ENCODE assay signal across 8 mouse cellular contexts in the genomic region with DNA sequence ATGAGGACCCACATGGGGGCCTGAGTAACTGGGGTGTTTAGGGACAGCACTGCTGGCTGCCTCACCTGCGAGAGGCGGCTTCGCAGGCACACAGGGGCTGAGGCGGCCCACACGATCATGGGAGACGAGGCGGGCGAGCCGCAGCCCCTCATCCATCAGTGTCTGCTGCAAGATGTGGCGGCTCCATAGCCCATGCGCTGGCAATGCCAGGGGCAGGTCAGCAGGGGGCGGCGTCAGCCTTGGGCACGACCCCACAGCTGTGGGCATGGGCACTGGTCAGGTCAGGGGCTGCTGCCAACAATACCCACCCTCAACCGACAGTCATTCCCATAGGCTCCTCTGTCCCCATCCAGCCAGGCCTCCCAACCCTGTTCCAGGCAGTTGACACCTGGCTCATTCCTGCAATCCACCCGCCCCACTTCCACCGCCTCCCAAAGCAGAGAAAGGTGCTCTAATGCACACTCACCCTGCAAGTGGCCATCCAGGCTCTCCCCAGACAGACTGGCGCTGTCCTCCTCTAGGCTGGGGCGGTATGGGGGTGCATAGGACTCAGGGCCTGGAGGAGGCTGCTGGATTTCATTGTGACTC. TPM values are rescaled to one million over a fixed set of nuclear protein-coding genes. Genes with fewer than 3 reads are reported as not detected.
DNase-seq lines count a peak whose midpoint lies in the region; ATAC-seq lines count a peak whose summit lies in the region.

No protein-coding gene starts in this region.

- peak; percentile 62 for DNase-seq in CD4-positive, CD25-positive, alpha-beta regulatory T cell, adult 2 months (ENCODE audit: low read depth, low spot score)
- peak; percentile 48 to 62 for DNase-seq in urinary bladder, postnatal 4 days (ENCODE audit: low spot score in 2 of 2)
- no peak for DNase-seq in urinary bladder, postnatal 25 days (ENCODE audit: low spot score)
- DNase-seq in hindbrain, embryonic 11.5 days (ENCODE audit: low spot score), result peak; percentile 58
- DNase-seq in frontal cortex, adult 2 months (ENCODE audit: extremely low spot score in 1 of 2, low spot score in 1 of 2), result no peak

- H3K4me1 ChIP-seq in hindbrain, embryonic 11.5 days (replicated peaks; ENCODE audit: control insufficient read depth, insufficient read depth, low read length), result peaks cover 7% of the 10 kb centered on the region
- peaks cover 65% of the 10 kb centered on the region for H3K4me1 ChIP-seq in liver, embryonic 12.5 days
- peaks cover 50% of the 10 kb centered on the region for H3K4me1 ChIP-seq in neural tube, embryonic 12.5 days

- no peak overlapping the region for H3K27ac ChIP-seq in hindbrain, embryonic 11.5 days (ENCODE audit: low read depth, low read length)
- H3K27ac ChIP-seq in liver, embryonic 12.5 days, result peak overlapping the region; percentile 33; the same call in 1 of the 2 replicates
- H3K27ac ChIP-seq in neural tube, embryonic 12.5 days, result no peak overlapping the region

- H3K4me3 ChIP-seq in hindbrain, embryonic 11.5 days (ENCODE audit: low read depth, low read length), result no peak overlapping the region
- H3K4me3 ChIP-seq in liver, embryonic 12.5 days, result no peak overlapping the region
- 0 out of 2 replicates have a peak overlapping the region, but pooled peaks have one; percentile 1 for H3K4me3 ChIP-seq in neural tube, embryonic 12.5 days

- H3K4me2 ChIP-seq in hindbrain, embryonic 11.5 days (replicated peaks; ENCODE audit: low read depth, low read length), result peak overlapping the region; percentile 29
- H3K4me2 ChIP-seq in liver, embryonic 12.5 days, result peak overlapping the region; percentile 63
- peak overlapping the region; percentile 42 for H3K4me2 ChIP-seq in neural tube, embryonic 12.5 days (replicated peaks)

- ATAC-seq in CD4-positive, CD25-positive, alpha-beta regulatory T cell, adult 4 months, result no peak
- ATAC-seq in hindbrain, embryonic 11.5 days (ENCODE audit: low FRiP score), result peak; percentile 20
- no peak for ATAC-seq in liver, embryonic 12.5 days
- no peak for ATAC-seq in neural tube, embryonic 12.5 days (ENCODE audit: low FRiP score, low read depth)

- WGBS in hindbrain, embryonic 11.5 days, result 11% methylated on average over 19 of the region's 19 CpGs
- WGBS in liver, embryonic 12.5 days (ENCODE audit: insufficient replicate concordance), result 32% methylated on average over 19 of the region's 19 CpGs
- 8% methylated on average over 19 of the region's 19 CpGs for WGBS in neural tube, embryonic 12.5 days

- H3K9ac ChIP-seq in hindbrain, embryonic 11.5 days (ENCODE audit: low read depth, low read length), result no peak overlapping the region
- no peak overlapping the region for H3K9ac ChIP-seq in liver, embryonic 12.5 days
- H3K9ac ChIP-seq in neural tube, embryonic 12.5 days, result peak overlapping the region; percentile 2; the same call in 1 of the 2 replicates

- no peaks in the 10 kb centered on the region for H3K36me3 ChIP-seq in hindbrain, embryonic 11.5 days (ENCODE audit: control insufficient read depth, insufficient read depth, low read length)
- H3K36me3 ChIP-seq in liver, embryonic 12.5 days, result peaks cover 21% of the 10 kb centered on the region
- no peaks in the 10 kb centered on the region for H3K36me3 ChIP-seq in neural tube, embryonic 12.5 days

- H3K27me3 ChIP-seq in hindbrain, embryonic 11.5 days (ENCODE audit: control insufficient read depth, insufficient read depth, low read length), result peaks cover 72% of the 10 kb centered on the region
- peaks cover 66% of the 10 kb centered on the region for H3K27me3 ChIP-seq in liver, embryonic 12.5 days (replicated peaks)
- peaks cover 87% of the 10 kb centered on the region for H3K27me3 ChIP-seq in neural tube, embryonic 12.5 days (replicated peaks)

- no peaks in the 10 kb centered on the region for H3K9me3 ChIP-seq in hindbrain, embryonic 11.5 days (ENCODE audit: control insufficient read depth, low read length)
- no peaks in the 10 kb centered on the region for H3K9me3 ChIP-seq in liver, embryonic 12.5 days (replicated peaks)
- no peaks in the 10 kb centered on the region for H3K9me3 ChIP-seq in neural tube, embryonic 12.5 days

RNA-seq across cellular contexts. Expression of gene Nemp1, which starts 3.9 kb away (rescaled TPM):
- polyA plus RNA-seq in CD4-positive, CD25-positive, alpha-beta regulatory T cell, adult 4 months (2017; shearing (Covaris generic)), result 1 to 10 TPM; 2.5 to 4.0 TPM
- polyA plus RNA-seq in hindbrain, embryonic 11.5 days (2014; fragmentation: Nextera tagmentation; extraction: Ambion mirVana), result 8.6 and 9.3 TPM in 2 replicates
- polyA plus RNA-seq in liver, embryonic 12.5 days (2016; fragmentation: Nextera tagmentation; extraction: Ambion mirVana), result 7.0 and 8.0 TPM in 2 replicates
- polyA plus RNA-seq in neural tube, embryonic 12.5 days (2016; fragmentation: Nextera tagmentation; extraction: Ambion mirVana), result 7.2 and 8.0 TPM in 2 replicates
- 4.5 and 4.8 TPM in 2 replicates for polyA plus RNA-seq in frontal cortex, adult 2 months (2012; rRNA removed)

RNA-seq across cellular contexts. Expression of gene Nab2, which starts 5.6 kb away (rescaled TPM):
- 10 to 100 TPM in 1 of 2 experiments, 1 to 10 TPM in 1; 8.9 to 10.8 TPM for polyA plus RNA-seq in CD4-positive, CD25-positive, alpha-beta regulatory T cell, adult 4 months (2017; shearing (Covaris generic))
- 4.3 and 4.9 TPM in 2 replicates for polyA plus RNA-seq in hindbrain, embryonic 11.5 days (2014; fragmentation: Nextera tagmentation; extraction: Ambion mirVana)
- 2.6 and 3.4 TPM in 2 replicates for polyA plus RNA-seq in liver, embryonic 12.5 days (2016; fragmentation: Nextera tagmentation; extraction: Ambion mirVana)
- polyA plus RNA-seq in neural tube, embryonic 12.5 days (2016; fragmentation: Nextera tagmentation; extraction: Ambion mirVana), result 5.6 and 6.9 TPM in 2 replicates
- polyA plus RNA-seq in frontal cortex, adult 2 months (2012; rRNA removed), result 38.2 and 46.1 TPM in 2 replicates

RNA-seq across cellular contexts. Expression of gene Stat6, which starts 20.0 kb away (rescaled TPM):
- polyA plus RNA-seq in CD4-positive, CD25-positive, alpha-beta regulatory T cell, adult 4 months (2017; shearing (Covaris generic)), result 100 to 1,000 TPM; 173 to 320 TPM
- 6.0 and 6.9 TPM in 2 replicates for polyA plus RNA-seq in hindbrain, embryonic 11.5 days (2014; fragmentation: Nextera tagmentation; extraction: Ambion mirVana)
- polyA plus RNA-seq in liver, embryonic 12.5 days (2016; fragmentation: Nextera tagmentation; extraction: Ambion mirVana), result 19.2 and 19.4 TPM in 2 replicates
- polyA plus RNA-seq in neural tube, embryonic 12.5 days (2016; fragmentation: Nextera tagmentation; extraction: Ambion mirVana), result 7.2 and 7.5 TPM in 2 replicates
- 11.0 and 11.9 TPM in 2 replicates for polyA plus RNA-seq in frontal cortex, adult 2 months (2012; rRNA removed)

RNA-seq across cellular contexts. Expression of gene Lrp1, which starts 41.8 kb away (rescaled TPM):
- under 1 TPM; 0.30 to 0.96 TPM for polyA plus RNA-seq in CD4-positive, CD25-positive, alpha-beta regulatory T cell, adult 4 months (2017; shearing (Covaris generic))
- 66.3 and 67.1 TPM in 2 replicates for polyA plus RNA-seq in hindbrain, embryonic 11.5 days (2014; fragmentation: Nextera tagmentation; extraction: Ambion mirVana)
- polyA plus RNA-seq in liver, embryonic 12.5 days (2016; fragmentation: Nextera tagmentation; extraction: Ambion mirVana), result 22.8 and 26.5 TPM in 2 replicates
- 85.7 and 96.0 TPM in 2 replicates for polyA plus RNA-seq in neural tube, embryonic 12.5 days (2016; fragmentation: Nextera tagmentation; extraction: Ambion mirVana)
- polyA plus RNA-seq in frontal cortex, adult 2 months (2012; rRNA removed), result 279 and 283 TPM in 2 replicates

RNA-seq across cellular contexts. Expression of gene Myo1a, which starts 42.2 kb away (rescaled TPM):
- polyA plus RNA-seq in CD4-positive, CD25-positive, alpha-beta regulatory T cell, adult 4 months (2017; shearing (Covaris generic)), result not detected
- 0.45 and 0.57 TPM in 2 replicates for polyA plus RNA-seq in hindbrain, embryonic 11.5 days (2014; fragmentation: Nextera tagmentation; extraction: Ambion mirVana)
- polyA plus RNA-seq in liver, embryonic 12.5 days (2016; fragmentation: Nextera tagmentation; extraction: Ambion mirVana), result 0.06 and 0.13 TPM in 2 replicates
- polyA plus RNA-seq in neural tube, embryonic 12.5 days (2016; fragmentation: Nextera tagmentation; extraction: Ambion mirVana), result 0.29 and 0.58 TPM in 2 replicates
- 1.4 and 1.5 TPM in 2 replicates for polyA plus RNA-seq in frontal cortex, adult 2 months (2012; rRNA removed)

Comparison
In these comparisons a context has a peak if more than half of its experiments do, and no peak if none do; other contexts are left out.
1. DNase-seq: peak in CD4-positive, CD25-positive, alpha-beta regulatory T cell, adult 2 months (single experiment), urinary bladder, postnatal 4 days (2 of 2) and hindbrain, embryonic 11.5 days (single experiment); none in urinary bladder, postnatal 25 days (single experiment) and frontal cortex, adult 2 months (0 of 2).
2. Peak in every context shown above with its lines, with median percentiles within 50 percentile points of each other: H3K4me2 ChIP-seq.